Mouse (Mus musculus): ENCODE measurements at regions not wholly inside any gene's neighbourhood (a gene's known extent, or its start where the extent isn't known, plus 50 kb on each side); places are given as distances from the start of the nearest gene placed in this dataset.
A peak's percentile ranks its signal among the peaks of the same experiment; 100 is the strongest.

GRCm38 (mm10) chr4:55824047-55824760 lies 291.9 kb upstream of the Klf4 start:
- Histone ChIP-seq H3K4me3 (ENCODE audit: insufficient read depth, low read depth, low read length) (no peak overlapping the region), H3K4me1 (ENCODE audit: control insufficient read depth, insufficient read depth, insufficient read length, low read length) (peaks cover 11% of the 10 kb centered on the region), H3K27ac (replicated peaks; ENCODE audit: low read depth, low read length) (peak overlapping the region; percentile 29; the same call in 1 of the 2 replicates)

- H3K4me1 ChIP-seq (ENCODE audit: control insufficient read depth, insufficient read depth, insufficient read length, low read length) = peaks cover 11% of the 10 kb centered on the region
- no peak overlapping the region for H3K27ac ChIP-seq (replicated peaks; ENCODE audit: low read depth, low read length)
- no peak overlapping the region for H3K4me3 ChIP-seq (ENCODE audit: insufficient read depth, low read depth, low read length)
Measured at GRCm38 (mm10) chr4:55823583-55823982, 291.3 kb upstream of the Klf4 start.

GRCm38 (mm10) chr4:55817035-55817818 lies 285.0 kb upstream of the Klf4 start:
- Histone ChIP-seq H3K4me1 (ENCODE audit: control insufficient read depth, insufficient read depth, insufficient read length, low read length) (no peaks in the 10 kb centered on the region), H3K4me3 (ENCODE audit: insufficient read depth, low read depth, low read length) (no peak overlapping the region), H3K27ac (replicated peaks; ENCODE audit: low read depth, low read length) (no peak overlapping the region)

- Histone ChIP-seq H3K4me3 (ENCODE audit: insufficient read depth, low read depth, low read length) (no peak overlapping the region), H3K27ac (replicated peaks; ENCODE audit: low read depth, low read length) (no peak overlapping the region), H3K4me1 (ENCODE audit: control insufficient read depth, insufficient read depth, insufficient read length, low read length) (no peaks in the 10 kb centered on the region)
Measured at GRCm38 (mm10) chr4:55815832-55816231, 283.6 kb upstream of the Klf4 start.

GRCm38 (mm10) chr4:55812846-55813245 lies 280.6 kb upstream of the Klf4 start:
- no peak overlapping the region for H3K27ac ChIP-seq (replicated peaks; ENCODE audit: low read depth, low read length)
- no peaks in the 10 kb centered on the region for H3K4me1 ChIP-seq (ENCODE audit: control insufficient read depth, insufficient read depth, insufficient read length, low read length)
- H3K4me3 ChIP-seq (ENCODE audit: insufficient read depth, low read depth, low read length) = no peak overlapping the region

- Histone ChIP-seq H3K4me1 (ENCODE audit: control insufficient read depth, insufficient read depth, insufficient read length, low read length) (no peaks in the 10 kb centered on the region), H3K4me3 (ENCODE audit: insufficient read depth, low read depth, low read length) (no peak overlapping the region), H3K27ac (replicated peaks; ENCODE audit: low read depth, low read length) (no peak overlapping the region)
Measured at GRCm38 (mm10) chr4:55811656-55812055, 279.4 kb upstream of the Klf4 start.

GRCm38 (mm10) chr4:55808501-55808900 lies 276.2 kb upstream of the Klf4 start:
- Histone ChIP-seq H3K4me1 (ENCODE audit: control insufficient read depth, insufficient read depth, insufficient read length, low read length) (no peaks in the 10 kb centered on the region), H3K4me3 (ENCODE audit: insufficient read depth, low read depth, low read length) (no peak overlapping the region), H3K27ac (replicated peaks; ENCODE audit: low read depth, low read length) (no peak overlapping the region)

GRCm38 (mm10) chr4:55806799-55807198 lies 274.5 kb upstream of the Klf4 start:
- no peaks in the 10 kb centered on the region for H3K4me1 ChIP-seq (ENCODE audit: control insufficient read depth, insufficient read depth, insufficient read length, low read length)
- H3K27ac ChIP-seq (replicated peaks; ENCODE audit: low read depth, low read length) = no peak overlapping the region

GRCm38 (mm10) chr4:55805255-55806051 lies 273.2 kb upstream of the Klf4 start:
- Histone ChIP-seq H3K4me3 (ENCODE audit: insufficient read depth, low read depth, low read length) (no peak overlapping the region), H3K27ac (replicated peaks; ENCODE audit: low read depth, low read length) (no peak overlapping the region)

More at GRCm38 (mm10) chr4:55806799-55807198, 274.5 kb upstream of the Klf4 start:
- H3K4me3 ChIP-seq (ENCODE audit: insufficient read depth, low read depth, low read length) = no peak overlapping the region

GRCm38 (mm10) chr4:55802101-55802500 lies 269.8 kb upstream of the Klf4 start:
- Histone ChIP-seq H3K4me3 (ENCODE audit: insufficient read depth, low read depth, low read length) (no peak overlapping the region), H3K4me1 (ENCODE audit: control insufficient read depth, insufficient read depth, insufficient read length, low read length) (no peaks in the 10 kb centered on the region), H3K27ac (replicated peaks; ENCODE audit: low read depth, low read length) (no peak overlapping the region)

More at GRCm38 (mm10) chr4:55805255-55806051, 273.2 kb upstream of the Klf4 start:
- H3K4me1 ChIP-seq (ENCODE audit: control insufficient read depth, insufficient read depth, insufficient read length, low read length) = no peaks in the 10 kb centered on the region

- Histone ChIP-seq H3K4me1 (ENCODE audit: control insufficient read depth, insufficient read depth, insufficient read length, low read length) (no peaks in the 10 kb centered on the region), H3K4me3 (ENCODE audit: insufficient read depth, low read depth, low read length) (no peak overlapping the region), H3K27ac (replicated peaks; ENCODE audit: low read depth, low read length) (no peak overlapping the region; the same call in 1 of the 2 replicates)
Measured at GRCm38 (mm10) chr4:55798099-55798498, 265.8 kb upstream of the Klf4 start.

- no peak overlapping the region for H3K27ac ChIP-seq (replicated peaks; ENCODE audit: low read depth, low read length)
- H3K4me3 ChIP-seq (ENCODE audit: insufficient read depth, low read depth, low read length) = no peak overlapping the region
- H3K4me1 ChIP-seq (ENCODE audit: control insufficient read depth, insufficient read depth, insufficient read length, low read length) = no peaks in the 10 kb centered on the region
Measured at GRCm38 (mm10) chr4:55781329-55781847, 249.1 kb upstream of the Klf4 start.

GRCm38 (mm10) chr4:55779581-55779980 lies 247.3 kb upstream of the Klf4 start:
- H3K4me3 ChIP-seq (ENCODE audit: insufficient read depth, low read depth, low read length) = no peak overlapping the region
- no peak overlapping the region for H3K27ac ChIP-seq (replicated peaks; ENCODE audit: low read depth, low read length)
- H3K4me1 ChIP-seq (ENCODE audit: control insufficient read depth, insufficient read depth, insufficient read length, low read length) = peaks cover 4% of the 10 kb centered on the region; the same call in 1 of the 2 replicates

GRCm38 (mm10) chr4:55775858-55776257 lies 243.6 kb upstream of the Klf4 start:
- peaks cover 4% of the 10 kb centered on the region; the same call in 1 of the 2 replicates for H3K4me1 ChIP-seq (ENCODE audit: control insufficient read depth, insufficient read depth, insufficient read length, low read length)
- no peak overlapping the region for H3K27ac ChIP-seq (replicated peaks; ENCODE audit: low read depth, low read length)
- H3K4me3 ChIP-seq (ENCODE audit: insufficient read depth, low read depth, low read length) = no peak overlapping the region

- no peak overlapping the region for H3K27ac ChIP-seq (replicated peaks; ENCODE audit: low read depth, low read length)
- peaks cover 4% of the 10 kb centered on the region; the same call in 1 of the 2 replicates for H3K4me1 ChIP-seq (ENCODE audit: control insufficient read depth, insufficient read depth, insufficient read length, low read length)
- H3K4me3 ChIP-seq (ENCODE audit: insufficient read depth, low read depth, low read length) = no peak overlapping the region
Measured at GRCm38 (mm10) chr4:55774571-55774970, 242.3 kb upstream of the Klf4 start.
